Mouse (Mus musculus) stomach, embryonic 14.5 days (tissue): ENCODE measurements around the gene Tmem175. TPM values are rescaled to one million over a fixed set of nuclear protein-coding genes. Genes with fewer than 3 reads are reported as not detected.

Source experiments
- ATAC-seq: fragments of 200-750 bp; cut with Nextera tagmentation; 2 replicates; pipeline ENCODE4 v1.8.0; 2017; ENCODE audit warnings: low read depth, moderate TSS enrichment; ENCODE audit not compliant: insufficient number of reproducible peaks, insufficient read depth, low FRiP score
- H3K27ac ChIP-seq: fragments of 300-500 bp; sonication (generic); 2 replicates; pipeline ENCODE4 v1.5.1; 2014; ENCODE audit warnings: mild to moderate bottlenecking, low read length, moderate library complexity, mixed read lengths
- H3K27me3 ChIP-seq: fragments of 300-500 bp; sonication (generic); 2 replicates; pipeline ENCODE4 v1.6.1; 2014; ENCODE audit warnings: low read length, control low read depth, mixed read lengths; ENCODE audit not compliant: control insufficient read depth, insufficient read depth
- H3K36me3 ChIP-seq: fragments of 300-500 bp; sonication (generic); 2 replicates; pipeline ENCODE4 v1.6.1; 2014; ENCODE audit warnings: mild to moderate bottlenecking, control low read depth, low read length, moderate library complexity, mixed read lengths; ENCODE audit not compliant: control insufficient read depth, insufficient read depth
- H3K4me1 ChIP-seq: fragments of 300-500 bp; sonication (generic); 2 replicates; pipeline ENCODE4 v1.6.1; 2014; ENCODE audit warnings: low read length, control low read depth, mixed read lengths; ENCODE audit not compliant: control insufficient read depth, insufficient read depth
- H3K4me2 ChIP-seq: fragments of 300-500 bp; sonication (generic); replicated peaks from 2 replicates; pipeline ENCODE4 v1.6.1; 2014; ENCODE audit warnings: low read depth, low read length, control low read depth
- H3K4me3 ChIP-seq: fragments of 300-500 bp; sonication (generic); 2 replicates; pipeline ENCODE4 v1.5.1; 2014; ENCODE audit warnings: low read depth, low read length, control low read depth
- H3K9ac ChIP-seq: fragments of 300-500 bp; sonication (generic); replicated peaks from 2 replicates; pipeline ENCODE4 v1.6.1; 2014; ENCODE audit warnings: low read depth, mild to moderate bottlenecking, control low read depth, low read length, moderate library complexity, mixed read lengths
- H3K9me3 ChIP-seq: fragments of 300-500 bp; sonication (generic); 2 replicates; pipeline ENCODE4 v1.6.1; 2016; ENCODE audit warnings: low read depth, low read length, control low read depth; ENCODE audit not compliant: control insufficient read depth
- WGBS: fragments of 180-500 bp; shearing (Covaris S2); extraction: QIAGEN DNeasy Blood & Tissue Kit; methylation state at CpG from one replicate; pipeline ENCODE4 v1.1.7; 2014; 5-methylcytosine and 5-hydroxymethylcytosine counted together
- polyA plus RNA-seq: library from polyadenylated mRNA; unstranded; fragments of >200 nt; fragmentation: Nextera tagmentation; extraction: Ambion mirVana; gene quantifications from 2 replicates; pipeline ENCODE4 v1.2.1, GENCODE M21; 2014

Tmem175 gene
- polyA plus RNA-seq: 34.3 and 35.2 TPM in 2 replicates

- Histone ChIP-seq H3K4me2 (peak within 1 kb of the TSS; percentile 96), H3K4me3 (peak within 1 kb of the TSS; percentile 89)
- peak; percentile 97 for ATAC-seq
Observed at GRCm38 (mm10) chr5:108629634-108630483, at the start of gene Tmem175, which contains the start of gene Gak. Gene Tmem175 (plus strand): TSS chr5:108629770. Gene Gak (minus strand): TSS chr5:108629755.

GRCm38 (mm10) chr5:108581361-108581891 lies 48.1 kb upstream of the Tmem175 start:
- Histone ChIP-seq H3K36me3 (peaks cover 73% of the 10 kb centered on the region), H3K9me3 (no peaks in the 10 kb centered on the region), H3K9ac (no peak overlapping the region), H3K4me2 (no peak overlapping the region), H3K4me3 (no peak overlapping the region), H3K27ac (no peak overlapping the region), H3K4me1 (no peaks in the 10 kb centered on the region), H3K27me3 (no peaks in the 10 kb centered on the region)
- ATAC-seq: no peak
- WGBS: 87% methylated on average over 3 of the region's 3 CpGs

More at GRCm38 (mm10) chr5:108629634-108630483, at the start of gene Tmem175, which contains the start of gene Gak:
- Histone ChIP-seq H3K27me3 (no peaks in the 10 kb centered on the region), H3K9me3 (no peaks in the 10 kb centered on the region), H3K36me3 (no peaks in the 10 kb centered on the region), H3K9ac (peak within 1 kb of the TSS; percentile 89), H3K4me1 (peaks cover 6% of the 10 kb centered on the region), H3K27ac (peak within 1 kb of the TSS; percentile 49)
- under 1% methylated on average over 58 of the region's 58 CpGs for WGBS

GRCm38 (mm10) chr5:108599923-108600322 lies 29.6 kb upstream of the Tmem175 start:
- Histone ChIP-seq H3K9me3 (no peaks in the 10 kb centered on the region), H3K27ac (no peak overlapping the region), H3K27me3 (no peaks in the 10 kb centered on the region), H3K4me2 (no peak overlapping the region), H3K4me1 (no peaks in the 10 kb centered on the region), H3K9ac (no peak overlapping the region), H3K36me3 (peaks cover 66% of the 10 kb centered on the region), H3K4me3 (no peak overlapping the region)
- no peak for ATAC-seq
- WGBS: 61% methylated on average over 1 of the region's 1 CpGs

GRCm38 (mm10) chr5:108602537-108602936 lies 27.0 kb upstream of the Tmem175 start:
- Histone ChIP-seq H3K9me3 (no peaks in the 10 kb centered on the region), H3K4me3 (no peak overlapping the region), H3K9ac (no peak overlapping the region), H3K27me3 (no peaks in the 10 kb centered on the region), H3K36me3 (peaks cover 73% of the 10 kb centered on the region), H3K4me1 (no peaks in the 10 kb centered on the region), H3K27ac (no peak overlapping the region), H3K4me2 (no peak overlapping the region)
- WGBS: 93% methylated on average over 9 of the region's 9 CpGs
- ATAC-seq: no peak

- WGBS: 97% methylated on average over 1 of the region's 1 CpGs
- no peak overlapping the region for H3K4me3 ChIP-seq
- no peaks in the 10 kb centered on the region for H3K9me3 ChIP-seq
- no peak overlapping the region for H3K27ac ChIP-seq
- H3K4me1 ChIP-seq: no peaks in the 10 kb centered on the region
- no peak for ATAC-seq
- H3K9ac ChIP-seq: no peak overlapping the region
- peaks cover 82% of the 10 kb centered on the region for H3K36me3 ChIP-seq
- no peak overlapping the region for H3K4me2 ChIP-seq
- no peaks in the 10 kb centered on the region for H3K27me3 ChIP-seq
Observed at GRCm38 (mm10) chr5:108610426-108610825, 19.1 kb upstream of the Tmem175 start.

GRCm38 (mm10) chr5:108621870-108622269 lies 7.7 kb upstream of the Tmem175 start:
- no peak overlapping the region for H3K27ac ChIP-seq
- no peaks in the 10 kb centered on the region for H3K27me3 ChIP-seq
- H3K4me3 ChIP-seq: no peak overlapping the region
- no peak overlapping the region for H3K4me2 ChIP-seq
- H3K4me1 ChIP-seq: no peaks in the 10 kb centered on the region
- no peak for ATAC-seq
- WGBS: 79% methylated on average over 2 of the region's 2 CpGs
- no peak overlapping the region for H3K9ac ChIP-seq
- peaks cover 40% of the 10 kb centered on the region for H3K36me3 ChIP-seq
- H3K9me3 ChIP-seq: no peaks in the 10 kb centered on the region

- H3K27ac ChIP-seq: no peak overlapping the region
- H3K9ac ChIP-seq: no peak overlapping the region
- peaks cover 32% of the 10 kb centered on the region for H3K36me3 ChIP-seq
- no peaks in the 10 kb centered on the region for H3K9me3 ChIP-seq
- no peak overlapping the region for H3K4me3 ChIP-seq
- WGBS: 79% methylated on average over 4 of the region's 4 CpGs
- no peak overlapping the region for H3K4me2 ChIP-seq
- H3K4me1 ChIP-seq: peaks cover 6% of the 10 kb centered on the region
- no peaks in the 10 kb centered on the region for H3K27me3 ChIP-seq
- no peak for ATAC-seq
Observed at GRCm38 (mm10) chr5:108626050-108626660, 3.4 kb upstream of the Tmem175 start.

- H3K36me3 ChIP-seq: peaks cover 7% of the 10 kb centered on the region
- no peaks in the 10 kb centered on the region for H3K27me3 ChIP-seq
- no peaks in the 10 kb centered on the region for H3K9me3 ChIP-seq
- peak overlapping the region; percentile 49 for H3K27ac ChIP-seq
- H3K4me1 ChIP-seq: peaks cover 6% of the 10 kb centered on the region
- peak overlapping the region; percentile 89 for H3K9ac ChIP-seq
- WGBS: 2% methylated on average over 32 of the region's 32 CpGs
- peak overlapping the region; percentile 89 for H3K4me3 ChIP-seq
- H3K4me2 ChIP-seq: peak overlapping the region; percentile 96
- peak; percentile 89 for ATAC-seq
Observed at GRCm38 (mm10) chr5:108628891-108629633, 508 bp upstream of the Tmem175 start.
